Mouse (Mus musculus) CD4-positive helper T cell, adult 2 months (primary cell): ENCODE measurements around the gene Wdr20.
A peak's percentile ranks its signal among the peaks of the same experiment; 100 is the strongest.
"Not testable (repeated sequence)": the region's sequence is repeated elsewhere in the genome, so short reads cannot be mapped to it uniquely, and the experiment has no call there.

Source experiments
- DNase-seq: peaks from one replicate; pipeline ENCODE4 v3.0.0-alpha.2; 2012; ENCODE audit warnings: low read depth, missing footprints, low spot score

The Wdr20 gene

GRCm38 (mm10) chr12:110713784-110714183, 24.0 kb upstream of the Wdr20 start:
- peak; percentile 28 for DNase-seq

DNA sequence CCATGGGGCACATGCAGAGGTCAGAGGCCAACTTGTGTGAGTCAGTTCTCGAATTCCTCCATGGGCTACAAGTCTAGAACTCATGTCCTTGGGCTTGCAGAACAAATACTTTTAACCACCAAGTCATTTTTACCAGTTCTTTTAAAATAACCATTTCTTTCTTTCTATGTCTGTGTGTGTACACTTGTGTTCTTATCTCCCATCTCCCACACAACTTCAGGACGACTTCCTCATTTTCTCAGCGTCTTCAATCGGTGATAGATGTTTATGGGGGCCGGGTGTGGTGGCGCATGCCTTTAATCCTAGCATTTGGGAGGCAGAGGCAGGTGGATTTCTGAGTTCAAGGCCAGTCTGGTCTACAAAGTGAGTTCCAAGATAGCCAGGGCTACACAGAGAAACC, 23.5 kb upstream of the Wdr20 start:
- DNase-seq: no peak

DNA sequence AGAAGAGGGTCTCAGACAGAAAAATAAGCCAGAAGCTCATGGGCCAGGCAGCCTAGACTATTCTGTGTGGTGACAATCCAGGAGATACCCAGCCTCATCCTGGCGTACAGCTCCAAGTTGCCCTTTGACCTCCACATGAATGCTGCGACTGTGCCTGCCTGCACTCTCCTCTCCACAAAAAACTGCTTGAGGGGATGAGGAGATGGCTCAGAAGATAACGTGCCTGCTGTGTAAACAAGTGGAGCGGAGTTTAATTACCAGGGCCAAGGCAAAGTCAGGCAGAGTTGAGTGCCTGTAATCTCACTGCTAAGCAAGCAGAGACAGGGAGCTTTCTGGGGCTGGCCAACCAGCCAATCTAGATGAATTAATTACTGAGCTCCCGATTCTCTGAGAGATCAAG, 21.7 kb upstream of the Wdr20 start:
- no peak for DNase-seq

- no peak for DNase-seq
Measured at GRCm38 (mm10) chr12:110725051-110725450, 12.7 kb upstream of the Wdr20 start.

- no peak for DNase-seq
Measured at GRCm38 (mm10) chr12:110725489-110725888, 12.3 kb upstream of the Wdr20 start.

GRCm38 (mm10) chr12:110726428-110726827, 11.3 kb upstream of the Wdr20 start:
- DNase-seq: no peak

DNA sequence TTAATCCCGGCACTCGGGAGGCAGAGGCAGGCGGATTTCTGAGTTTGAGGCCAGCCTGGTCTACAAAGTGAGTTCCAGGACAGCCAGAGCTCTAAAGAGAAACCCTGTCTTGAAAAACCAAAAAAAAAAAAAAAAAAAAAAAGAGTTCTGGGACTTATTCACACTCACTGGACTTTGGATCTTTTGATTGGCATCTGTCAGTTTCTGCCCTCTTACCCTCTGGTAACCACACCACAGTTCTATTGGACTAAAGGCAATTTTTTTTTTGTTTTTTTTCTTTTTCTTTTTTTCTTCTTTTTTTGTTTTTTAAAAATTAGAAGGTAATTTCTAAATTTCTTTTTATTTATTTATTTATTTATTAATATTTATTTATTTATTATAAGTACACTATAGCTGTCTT, 4.5 kb upstream of the Wdr20 start:
- not testable (repeated sequence) for DNase-seq

DNA sequence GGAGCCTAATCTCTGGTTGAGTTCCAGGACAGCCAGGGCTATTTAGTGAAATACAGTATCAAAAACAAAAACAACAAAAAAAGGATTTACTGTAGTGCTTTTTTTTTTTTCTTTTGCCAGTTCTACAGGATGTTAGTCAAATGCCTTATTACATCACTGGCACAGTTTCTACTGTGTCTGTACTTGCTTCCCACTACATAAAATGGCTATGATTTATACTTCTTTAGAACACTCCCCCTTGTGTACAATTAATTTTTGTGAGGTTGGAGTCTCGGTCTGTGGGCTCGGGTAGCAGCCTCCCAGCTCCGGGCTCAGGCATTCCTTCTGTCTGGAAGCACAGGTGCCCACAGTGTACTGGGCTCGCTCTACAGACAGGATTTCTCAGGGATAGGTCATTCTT, 1.1 kb upstream of the Wdr20 start:
- DNase-seq: peak; percentile 54

DNA sequence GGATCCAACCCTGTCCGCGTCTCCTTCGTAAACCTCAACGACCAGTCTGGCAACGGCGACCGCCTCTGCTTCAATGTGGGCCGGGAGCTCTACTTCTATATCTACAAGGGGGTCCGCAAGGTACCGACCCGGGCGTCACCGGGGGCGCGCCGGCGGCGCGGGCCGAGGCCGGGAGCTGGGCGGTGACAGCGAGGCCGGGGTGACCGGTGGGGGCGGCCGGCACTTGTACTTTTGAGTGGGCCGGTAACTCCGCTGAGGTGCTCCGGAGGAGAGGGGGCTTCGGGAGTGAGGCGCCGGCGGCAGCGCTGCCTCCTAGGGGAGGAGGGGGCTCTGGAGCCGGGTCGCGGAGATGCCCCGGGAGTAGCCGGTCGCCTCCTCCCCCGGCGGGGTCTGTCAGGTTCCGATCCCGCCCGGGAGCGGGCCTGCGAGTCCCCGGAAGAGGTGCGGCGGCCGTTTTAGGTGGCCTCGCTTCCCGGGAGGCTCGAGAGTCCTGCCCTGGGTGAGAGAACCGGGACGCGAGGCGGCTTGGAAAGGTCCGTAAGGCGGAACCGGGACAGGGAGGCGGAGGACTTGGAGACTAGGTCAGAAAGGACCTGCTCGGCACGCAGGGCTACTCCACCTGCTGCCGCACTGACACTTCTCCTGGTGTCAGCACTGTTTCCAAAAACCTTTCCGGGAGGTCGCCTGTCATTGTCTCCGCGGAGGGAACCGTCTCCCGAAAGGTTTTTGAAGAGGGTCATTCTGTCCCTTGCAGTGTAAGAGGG, 596 bp downstream of the Wdr20 start:
- DNase-seq: no peak

- peak; percentile 38 for DNase-seq
Measured at GRCm38 (mm10) chr12:110750770-110751439, 13.2 kb downstream of the Wdr20 start.

- DNase-seq: no peak
Measured at GRCm38 (mm10) chr12:110752703-110753102, 15.0 kb downstream of the Wdr20 start.

- no peak for DNase-seq
Measured at GRCm38 (mm10) chr12:110753976-110754375, 16.2 kb downstream of the Wdr20 start.

- no peak for DNase-seq
Measured at GRCm38 (mm10) chr12:110757161-110757560, 19.4 kb downstream of the Wdr20 start.

DNA sequence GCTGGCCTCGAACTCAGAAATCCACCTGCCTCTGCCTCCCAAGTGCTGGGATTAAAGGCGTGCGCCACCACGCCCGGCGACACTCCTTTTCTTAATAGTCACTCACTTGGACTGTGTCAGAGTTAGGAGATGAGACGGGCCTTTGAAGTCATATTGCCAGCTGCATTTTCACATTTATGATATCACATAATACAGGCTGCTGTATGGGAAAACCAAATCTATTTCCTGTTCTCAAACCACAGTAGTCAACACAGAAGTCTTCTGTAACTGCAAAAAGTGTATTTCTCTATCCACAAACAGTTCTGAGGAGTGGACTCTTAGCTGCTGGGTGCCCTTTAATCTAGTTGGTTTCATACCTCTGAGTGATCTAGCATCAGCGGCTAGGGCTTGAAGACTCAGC, 21.2 kb downstream of the Wdr20 start:
- DNase-seq: peak; percentile 68

DNA sequence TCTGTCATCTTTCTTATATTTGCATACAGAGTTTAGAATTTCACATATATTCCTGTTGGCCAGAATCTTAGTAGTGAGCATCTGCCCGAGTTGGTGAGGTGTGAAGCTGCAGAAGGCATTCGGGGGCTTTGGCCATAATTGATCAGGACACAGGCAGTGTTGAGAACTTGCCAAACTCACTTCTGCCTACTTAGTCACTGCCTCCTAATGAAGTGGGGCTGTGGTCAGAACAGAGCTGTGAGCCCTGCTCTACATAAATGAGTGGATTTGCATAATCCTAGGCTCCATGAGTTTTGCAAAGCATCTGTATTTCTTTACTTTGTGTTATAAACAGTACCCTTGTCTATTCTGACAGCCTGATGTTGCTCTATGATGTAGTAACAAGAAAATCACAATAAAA, 24.6 kb downstream of the Wdr20 start:
- no peak for DNase-seq

GRCm38 (mm10) chr12:110764531-110764930, 26.8 kb downstream of the Wdr20 start:
- DNase-seq: no peak

DNA sequence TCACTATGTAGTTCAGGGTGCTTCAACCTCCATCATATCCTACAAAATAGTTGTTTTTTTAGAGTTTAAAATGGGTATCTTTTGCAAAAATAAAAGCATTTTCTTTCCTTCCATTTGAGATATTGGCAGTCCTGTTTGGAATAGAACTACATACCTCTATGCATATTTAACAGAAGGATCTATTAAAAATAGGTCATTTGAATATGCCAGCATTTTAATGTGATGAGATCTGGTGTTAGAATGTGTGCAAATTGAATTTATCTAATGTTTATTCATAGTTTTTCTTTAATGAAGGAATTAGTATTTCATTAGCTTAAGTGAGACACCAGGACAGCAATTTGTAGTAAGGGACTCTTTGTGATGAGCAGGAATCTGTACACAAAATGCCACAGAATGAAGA, 30.8 kb downstream of the Wdr20 start:
- no peak for DNase-seq

DNA sequence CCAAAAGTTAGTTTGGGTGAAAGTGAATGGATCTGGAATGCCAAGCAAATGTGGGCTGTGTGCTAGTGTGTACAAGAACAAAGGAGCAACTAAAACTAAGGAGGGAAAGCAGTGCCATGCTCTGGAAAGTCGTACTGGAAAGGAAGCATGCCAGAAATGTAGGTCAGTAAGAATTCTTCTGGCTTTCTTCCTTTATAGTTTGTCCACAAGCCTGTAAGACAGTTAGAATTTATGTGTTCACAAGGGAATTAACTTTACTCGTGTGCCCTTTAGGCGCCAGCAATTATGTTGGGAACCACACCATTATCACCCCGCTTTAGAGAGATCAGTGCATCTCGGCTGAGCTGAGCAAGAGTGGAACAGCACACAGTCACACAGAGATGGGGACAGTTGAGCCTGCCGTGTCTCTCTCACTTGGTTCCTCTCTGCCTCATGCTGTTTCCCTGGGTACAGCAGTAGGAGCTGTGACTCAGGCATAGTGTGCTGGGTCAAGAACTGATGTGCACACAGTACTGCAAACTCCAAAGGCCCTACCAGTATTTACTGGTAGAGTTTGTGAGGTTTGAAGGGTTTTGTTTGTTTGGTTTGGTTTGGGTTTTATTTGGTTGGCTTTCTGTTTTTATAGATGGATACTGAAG, 32.0 kb downstream of the Wdr20 start:
- no peak for DNase-seq

DNA sequence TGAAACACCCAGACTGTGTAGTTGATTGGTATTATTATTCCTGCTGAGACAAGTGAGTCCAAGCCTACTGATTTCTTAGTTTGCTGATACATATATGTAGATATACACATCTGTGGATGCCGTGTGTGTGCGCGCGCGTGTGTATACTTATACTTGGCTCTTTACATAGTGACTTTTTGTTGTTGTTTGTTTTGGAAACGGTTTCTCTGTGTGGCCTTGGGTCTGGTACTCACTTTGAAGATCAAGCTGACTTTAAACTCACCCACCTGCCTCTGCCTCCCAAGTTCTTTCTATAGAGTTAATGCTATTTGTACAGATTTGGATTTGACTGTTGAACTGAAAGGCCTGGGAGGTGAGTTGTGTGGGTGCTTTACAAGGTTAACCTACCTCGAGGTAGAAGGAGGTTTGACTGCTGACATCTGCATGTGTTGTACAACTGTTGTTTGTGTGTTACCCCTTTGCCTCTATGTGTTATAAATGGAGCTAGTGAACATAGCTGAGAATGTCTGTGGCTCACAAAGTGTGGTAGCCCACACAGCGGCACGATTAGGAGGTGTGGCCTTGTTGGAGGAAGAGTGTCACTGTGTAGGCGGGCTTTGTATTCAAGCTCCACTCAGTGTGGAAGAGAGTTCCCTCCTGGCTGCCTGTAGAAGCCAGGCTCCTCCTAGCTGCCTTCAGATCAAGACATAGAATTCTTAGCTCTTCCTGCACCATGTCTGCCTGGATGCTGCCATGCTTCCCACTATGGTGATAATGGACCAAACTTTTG, 32.9 kb downstream of the Wdr20 start:
- peak; percentile 67 for DNase-seq

GRCm38 (mm10) chr12:110771961-110772360, 34.2 kb downstream of the Wdr20 start:
- no peak for DNase-seq

DNA sequence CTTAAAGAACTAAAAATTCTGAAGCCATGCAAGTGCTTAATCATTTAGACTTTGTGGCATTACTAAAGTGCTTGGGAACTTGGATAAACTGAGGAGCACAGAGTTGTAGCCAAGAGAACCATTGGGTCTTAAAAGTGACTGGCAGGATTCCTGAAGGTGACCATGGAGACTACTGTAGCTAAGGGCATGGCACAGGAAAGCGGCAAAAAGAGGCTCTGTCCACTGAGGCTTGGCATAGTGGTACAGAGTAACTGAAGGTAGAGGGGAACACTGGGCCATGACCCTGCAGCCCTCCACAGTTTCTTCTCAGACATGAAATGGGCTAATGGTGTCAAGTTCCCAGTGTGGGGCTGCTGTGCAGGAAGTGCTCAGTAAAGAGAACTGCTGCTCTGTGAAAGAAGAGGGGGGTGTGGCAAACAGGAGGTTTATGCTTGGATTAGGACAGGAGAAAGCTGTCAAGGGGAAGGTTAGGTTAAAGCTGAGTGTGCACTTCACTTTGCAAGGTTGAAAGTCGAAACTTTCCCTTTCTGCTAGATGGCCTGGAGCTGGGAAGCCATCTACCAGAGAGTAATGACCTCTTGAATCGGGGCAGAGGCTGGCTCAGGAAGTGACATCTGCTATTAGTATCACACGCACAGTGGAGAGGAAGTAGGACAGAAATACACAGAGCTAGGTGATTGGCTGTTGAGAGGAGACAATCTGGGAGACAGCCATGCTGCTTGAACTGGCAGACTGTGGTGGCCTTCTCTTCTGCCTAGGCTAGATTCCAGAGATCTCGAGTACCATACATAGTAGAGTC, 38.1 kb downstream of the Wdr20 start:
- no peak for DNase-seq
